Mouse (Mus musculus) liver, postnatal 0 days (tissue): ENCODE measurements at regions not wholly inside any gene's neighbourhood (a gene's known extent, or its start where the extent isn't known, plus 50 kb on each side); places are given as distances from the start of the nearest gene placed in this dataset.

Experiments
- ATAC-seq: fragments of 200-750 bp; cut with Nextera tagmentation; 2 replicates; pipeline ENCODE4 v1.8.0; 2017; ENCODE audit warnings: mild to moderate bottlenecking, moderate library complexity
- DNase-seq: peaks from one replicate; pipeline ENCODE4 v3.0.0-alpha.2; 2016
- H3K27ac ChIP-seq: fragments of 300-500 bp; sonication (generic); 2 replicates; pipeline ENCODE4 v1.5.1; 2014; ENCODE audit warnings: antibody characterized with exemption, moderate library complexity, mild to moderate bottlenecking, low read depth
- H3K27me3 ChIP-seq: fragments of 300-500 bp; sonication (generic); 2 replicates; pipeline ENCODE4 v1.6.1; 2014; ENCODE audit warnings: low read length, control low read depth, mixed read lengths; ENCODE audit not compliant: insufficient read depth
- H3K36me3 ChIP-seq: fragments of 300-500 bp; sonication (generic); replicated peaks from 2 replicates; pipeline ENCODE4 v1.6.1; 2014; ENCODE audit warnings: mild to moderate bottlenecking, control low read depth, low read length, moderate library complexity, mixed read lengths; ENCODE audit not compliant: insufficient read depth
- H3K4me1 ChIP-seq: fragments of 300-500 bp; sonication (generic); 2 replicates; pipeline ENCODE4 v1.6.1; 2014; ENCODE audit warnings: antibody characterized with exemption, mild to moderate bottlenecking, control low read depth; ENCODE audit not compliant: insufficient read depth
- H3K4me2 ChIP-seq: fragments of 300-500 bp; sonication (generic); 2 replicates; pipeline ENCODE4 v1.6.1; 2014; ENCODE audit warnings: low read depth, mild to moderate bottlenecking, low read length, moderate library complexity, mixed read lengths
- H3K4me3 ChIP-seq: fragments of 300-500 bp; sonication (generic); 2 replicates; pipeline ENCODE4 v1.5.1; 2014; ENCODE audit warnings: low read depth, low read length
- H3K9ac ChIP-seq: fragments of 300-500 bp; sonication (generic); replicated peaks from 2 replicates; pipeline ENCODE4 v1.6.1; 2014; ENCODE audit warnings: mild to moderate bottlenecking, moderate library complexity
- H3K9me3 ChIP-seq: fragments of 300-500 bp; sonication (generic); 2 replicates; pipeline ENCODE4 v1.6.1; 2016; ENCODE audit warnings: mild to moderate bottlenecking, control low read depth, low read length, mixed read lengths
- CTCF ChIP-seq: sonication (generic); IDR thresholded peaks from 2 replicates; pipeline ENCODE4 v1.5.1; 2016; ENCODE audit warnings: antibody characterized with exemption, low read depth
- EP300 ChIP-seq: IDR thresholded peaks from 2 replicates; pipeline ENCODE4 v1.6.1; 2016; ENCODE audit warnings: antibody characterized with exemption, low read depth, mild to moderate bottlenecking
- WGBS: fragments of 180-500 bp; shearing (Covaris S2); extraction: QIAGEN DNeasy Blood & Tissue Kit; methylation state at CpG from one replicate; pipeline ENCODE4 v1.1.7; 2014; ENCODE audit not compliant: insufficient replicate concordance; 5-methylcytosine and 5-hydroxymethylcytosine counted together

GRCm38 (mm10) chr16:30460371-30460770 is 54.6 kb upstream of the Atp13a3 start:
- H3K9ac ChIP-seq: no peak overlapping the region
- TF ChIP-seq CTCF (no peak), EP300 (no peak)
- H3K27ac ChIP-seq: no peak overlapping the region
- H3K27me3 ChIP-seq: no peaks in the 10 kb centered on the region
- WGBS: 73% methylated on average over 2 of the region's 2 CpGs
- H3K4me3 ChIP-seq: no peak overlapping the region
- H3K36me3 ChIP-seq: 0 out of 2 replicates have a peak, but pooled peaks cover 3% of the 10 kb centered on the region
- H3K4me1 ChIP-seq: peaks cover 14% of the 10 kb centered on the region
- no peak overlapping the region for H3K4me2 ChIP-seq
- ATAC-seq: no peak
- H3K9me3 ChIP-seq: peaks cover 9% of the 10 kb centered on the region
- no peak for DNase-seq

DNA sequence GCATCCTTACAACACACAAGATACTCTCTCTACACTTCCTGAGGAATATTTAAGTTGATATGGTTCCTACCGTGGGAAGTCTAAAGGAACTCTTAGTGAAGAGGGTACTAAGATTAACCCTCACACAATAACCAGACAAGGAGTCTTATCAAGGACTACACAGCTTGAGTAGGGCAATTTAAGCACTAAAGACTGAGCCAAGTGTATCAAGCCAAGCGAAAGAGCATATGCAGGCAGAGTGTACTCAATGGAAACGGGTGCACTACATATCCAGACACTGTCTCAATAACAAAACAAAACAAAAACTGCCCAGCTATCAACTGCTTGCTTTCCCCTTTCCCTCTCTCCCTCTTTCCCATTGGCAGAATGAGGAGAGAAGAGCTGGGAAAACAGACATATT is 52.1 kb upstream of the Atp13a3 start:
- WGBS: 48% methylated on average over 3 of the region's 3 CpGs
- DNase-seq: no peak
- TF ChIP-seq EP300 (no peak), CTCF (no peak)
- Histone ChIP-seq H3K27ac (0 out of 2 replicates have a peak overlapping the region, but pooled peaks have one; percentile 6), H3K9me3 (peaks cover 9% of the 10 kb centered on the region), H3K4me2 (no peak overlapping the region), H3K9ac (no peak overlapping the region), H3K36me3 (0 out of 2 replicates have a peak, but pooled peaks cover 3% of the 10 kb centered on the region), H3K27me3 (no peaks in the 10 kb centered on the region), H3K4me3 (no peak overlapping the region), H3K4me1 (peaks cover 19% of the 10 kb centered on the region)
- peak; percentile 49 for ATAC-seq

DNA sequence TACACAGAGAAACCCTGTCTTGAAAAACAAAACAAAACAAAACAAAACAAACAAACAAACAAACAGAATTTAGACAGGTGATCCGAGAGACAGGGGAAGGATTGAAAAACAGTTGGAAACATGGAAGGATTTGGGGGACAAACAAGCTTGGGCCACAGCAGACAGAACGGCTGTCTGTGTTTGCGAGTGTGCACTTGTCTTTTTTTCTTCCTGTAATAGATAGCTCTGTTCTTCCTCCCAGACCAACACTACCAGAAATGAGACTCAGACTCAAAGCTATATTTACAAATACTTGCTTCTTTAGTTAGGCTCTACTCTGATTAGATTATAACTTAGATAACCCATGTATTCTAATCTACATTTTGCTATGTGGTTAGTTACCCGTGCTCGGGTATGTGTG is 51.6 kb upstream of the Atp13a3 start:
- H3K27me3 ChIP-seq: no peaks in the 10 kb centered on the region
- H3K4me2 ChIP-seq: no peak overlapping the region
- H3K4me3 ChIP-seq: no peak overlapping the region
- H3K27ac ChIP-seq: 0 out of 2 replicates have a peak overlapping the region, but pooled peaks have one; percentile 6
- TF ChIP-seq CTCF (no peak), EP300 (no peak)
- WGBS: 47% methylated on average over 5 of the region's 5 CpGs
- 0 out of 2 replicates have a peak, but pooled peaks cover 3% of the 10 kb centered on the region for H3K36me3 ChIP-seq
- ATAC-seq (no peak), DNase-seq (no peak)
- H3K9ac ChIP-seq: no peak overlapping the region
- peaks cover 9% of the 10 kb centered on the region for H3K9me3 ChIP-seq
- H3K4me1 ChIP-seq: peaks cover 19% of the 10 kb centered on the region

GRCm38 (mm10) chr16:30456687-30457086 is 50.9 kb upstream of the Atp13a3 start:
- no peak overlapping the region for H3K9ac ChIP-seq
- H3K4me1 ChIP-seq: peaks cover 19% of the 10 kb centered on the region
- H3K4me3 ChIP-seq: no peak overlapping the region
- DNase-seq (no peak), ATAC-seq (peak; percentile 62)
- H3K9me3 ChIP-seq: peaks cover 7% of the 10 kb centered on the region
- no peak overlapping the region for H3K27ac ChIP-seq
- no peaks in the 10 kb centered on the region for H3K27me3 ChIP-seq
- no peak for TF ChIP-seq CTCF
- TF ChIP-seq EP300: peak; percentile 91
- peak overlapping the region; percentile 26; the same call in 1 of the 2 replicates for H3K4me2 ChIP-seq
- 0 out of 2 replicates have a peak, but pooled peaks cover 3% of the 10 kb centered on the region for H3K36me3 ChIP-seq
- 37% methylated on average over 4 of the region's 4 CpGs for WGBS
